Mouse (Mus musculus) limb, embryonic 12.5 days (tissue): ENCODE results near the gene Zfyve28. TPM values are rescaled to one million over a fixed set of nuclear protein-coding genes. Genes with fewer than 3 reads are reported as not detected.

Source experiments
- ATAC-seq: fragments of 200-750 bp; cut with Nextera tagmentation; 2 replicates; pipeline ENCODE4 v1.8.0; 2017; ENCODE audit warnings: low read depth, moderate TSS enrichment; ENCODE audit not compliant: insufficient number of reproducible peaks, insufficient read depth, low FRiP score, low TSS enrichment
- H3K27ac ChIP-seq: fragments of 300-500 bp; sonication (generic); 2 replicates; pipeline ENCODE4 v1.5.1; 2016; ENCODE audit warnings: mild to moderate bottlenecking, moderate library complexity
- H3K27me3 ChIP-seq: fragments of 300-500 bp; sonication (generic); 2 replicates; pipeline ENCODE4 v1.6.1; 2016; ENCODE audit warnings: mild to moderate bottlenecking, moderate library complexity
- H3K36me3 ChIP-seq: fragments of 300-500 bp; sonication (generic); 2 replicates; pipeline ENCODE4 v1.6.1; 2016; ENCODE audit warnings: mild to moderate bottlenecking, moderate library complexity
- H3K4me1 ChIP-seq: fragments of 300-500 bp; sonication (generic); replicated peaks from 2 replicates; pipeline ENCODE4 v1.6.1; 2016
- H3K4me2 ChIP-seq: fragments of 300-500 bp; sonication (generic); 2 replicates; pipeline ENCODE4 v1.6.1; 2016; ENCODE audit warnings: mild to moderate bottlenecking, moderate library complexity
- H3K4me3 ChIP-seq: fragments of 300-500 bp; sonication (generic); replicated peaks from 2 replicates; pipeline ENCODE4 v1.5.1; 2016; ENCODE audit warnings: mild to moderate bottlenecking
- H3K9ac ChIP-seq: fragments of 300-500 bp; sonication (generic); replicated peaks from 2 replicates; pipeline ENCODE4 v1.6.1; 2016; ENCODE audit warnings: mild to moderate bottlenecking, moderate library complexity
- H3K9me3 ChIP-seq: fragments of 300-500 bp; sonication (generic); 2 replicates; pipeline ENCODE4 v1.6.1; 2016; ENCODE audit warnings: mild to moderate bottlenecking, moderate library complexity
- WGBS: fragments of 180-500 bp; shearing (Covaris S2); methylation state at CpG from one replicate; pipeline ENCODE4 v1.1.7; 2016; 5-methylcytosine and 5-hydroxymethylcytosine counted together
- polyA plus RNA-seq: library from polyadenylated mRNA; unstranded; fragments of >200 nt; fragmentation: Nextera tagmentation; extraction: Ambion mirVana; gene quantifications from 2 replicates; pipeline ENCODE4 v1.2.1, GENCODE M21; 2016

Gene Zfyve28
- polyA plus RNA-seq, 1 experiment from 2014 or later: 2.0 TPM

DNA sequence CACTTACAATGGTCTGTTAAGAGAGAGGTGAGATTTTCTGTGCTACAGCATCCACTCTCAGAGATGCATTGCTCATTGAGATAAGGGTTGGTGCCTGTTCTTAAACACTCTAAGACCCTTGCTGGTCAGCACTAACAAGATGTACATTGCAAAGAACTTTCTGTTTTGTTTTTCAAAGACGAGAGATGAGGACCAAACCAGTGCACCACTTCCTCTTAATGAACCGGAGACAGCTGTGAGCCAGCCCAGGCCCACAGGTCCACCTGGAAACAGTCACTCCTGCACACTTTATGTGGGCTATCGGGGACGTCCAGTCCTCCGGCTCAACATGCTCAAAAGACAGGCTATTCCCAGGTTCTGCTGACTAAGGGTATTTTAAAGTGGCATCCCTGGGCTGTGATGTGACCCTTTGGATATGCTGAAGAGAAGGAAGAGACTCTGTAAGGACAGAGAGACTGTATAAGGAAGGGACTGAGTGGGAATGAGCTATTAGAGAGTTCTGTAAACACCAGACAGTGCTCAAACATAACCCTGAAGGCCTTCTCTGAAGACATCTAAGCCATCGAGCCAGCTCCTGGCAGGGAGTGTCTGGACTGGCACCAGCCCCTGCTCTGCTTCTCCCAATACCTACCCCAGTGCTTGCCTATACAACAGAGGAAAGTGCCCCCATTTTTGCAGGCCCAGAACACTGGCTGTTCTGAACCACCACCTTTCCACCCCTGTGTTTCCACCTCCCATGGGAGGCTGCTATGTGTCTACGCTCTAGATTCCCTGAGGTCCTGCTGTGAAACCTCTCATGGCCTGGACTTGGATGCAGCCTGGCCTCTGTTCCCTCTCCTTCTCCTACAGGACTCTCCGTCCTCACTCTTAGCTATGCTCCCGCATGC is 57.4 kb downstream of the Zfyve28 start:
- 0 out of 2 replicates have a peak, but pooled peaks cover 7% of the 10 kb centered on the region for H3K4me1 ChIP-seq
- H3K4me2 ChIP-seq: no peak overlapping the region
- no peaks in the 10 kb centered on the region for H3K9me3 ChIP-seq
- no peak overlapping the region for H3K9ac ChIP-seq
- H3K4me3 ChIP-seq: no peak overlapping the region
- no peaks in the 10 kb centered on the region for H3K27me3 ChIP-seq
- no peak for ATAC-seq
- no peak overlapping the region for H3K27ac ChIP-seq
- H3K36me3 ChIP-seq: no peaks in the 10 kb centered on the region
- WGBS: 71% methylated on average over 9 of the region's 9 CpGs

DNA sequence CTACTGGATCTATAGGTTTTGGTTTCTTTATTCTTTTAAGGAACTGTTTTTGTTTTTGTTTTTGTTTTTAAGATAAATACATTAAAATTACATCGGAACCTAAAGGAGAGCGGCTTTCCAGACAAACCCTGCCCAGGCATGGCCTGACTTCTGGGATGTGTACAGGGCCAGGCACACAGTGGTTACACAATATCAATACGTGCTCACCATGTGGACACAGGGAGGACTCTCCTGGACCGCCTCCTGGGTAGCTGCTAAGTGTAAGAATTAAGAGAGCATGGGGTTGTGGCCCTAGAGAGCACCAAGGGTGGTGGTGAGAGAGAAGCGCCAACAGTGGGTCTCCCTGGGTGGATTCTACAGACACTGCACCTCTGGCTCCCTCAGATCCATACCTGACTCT is 58.7 kb downstream of the Zfyve28 start:
- 87% methylated on average over 5 of the region's 5 CpGs for WGBS
- no peak overlapping the region for H3K27ac ChIP-seq
- no peaks in the 10 kb centered on the region for H3K9me3 ChIP-seq
- no peak overlapping the region for H3K4me2 ChIP-seq
- no peaks in the 10 kb centered on the region for H3K27me3 ChIP-seq
- ATAC-seq: no peak
- H3K4me1 ChIP-seq: 0 out of 2 replicates have a peak, but pooled peaks cover 7% of the 10 kb centered on the region
- no peak overlapping the region for H3K4me3 ChIP-seq
- H3K36me3 ChIP-seq: no peaks in the 10 kb centered on the region
- no peak overlapping the region for H3K9ac ChIP-seq

DNA sequence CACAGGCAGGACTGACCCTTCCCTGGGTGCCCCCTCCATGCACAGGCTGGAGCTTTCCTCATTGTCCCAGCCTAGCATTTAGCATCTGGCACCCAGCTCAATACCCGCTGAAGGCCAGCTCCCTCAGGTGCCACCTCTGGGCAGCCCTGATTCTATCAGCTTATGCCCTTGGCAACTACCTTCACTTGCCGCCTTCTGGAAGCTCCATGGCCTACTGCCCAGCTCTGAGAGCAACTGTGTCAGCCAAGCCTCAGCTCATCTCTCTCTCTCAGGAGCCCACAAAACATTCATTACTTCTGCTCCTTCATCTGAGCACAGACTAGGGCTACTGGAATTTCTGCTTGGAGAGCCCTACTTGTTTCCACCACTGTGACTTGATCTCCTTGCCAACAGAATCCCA is 62.7 kb downstream of the Zfyve28 start:
- no peak overlapping the region for H3K9ac ChIP-seq
- no peaks in the 10 kb centered on the region for H3K36me3 ChIP-seq
- no peaks in the 10 kb centered on the region for H3K4me1 ChIP-seq
- no peak for ATAC-seq
- H3K27me3 ChIP-seq: no peaks in the 10 kb centered on the region
- no peak overlapping the region for H3K4me3 ChIP-seq
- WGBS: 92% methylated on average over 2 of the region's 2 CpGs
- no peaks in the 10 kb centered on the region for H3K9me3 ChIP-seq
- no peak overlapping the region for H3K27ac ChIP-seq
- no peak overlapping the region for H3K4me2 ChIP-seq

- Histone ChIP-seq H3K27ac (no peak overlapping the region), H3K27me3 (no peaks in the 10 kb centered on the region), H3K9me3 (no peaks in the 10 kb centered on the region), H3K36me3 (no peaks in the 10 kb centered on the region), H3K9ac (no peak overlapping the region), H3K4me1 (no peaks in the 10 kb centered on the region), H3K4me3 (no peak overlapping the region), H3K4me2 (no peak overlapping the region)
- 76% methylated on average over 5 of the region's 5 CpGs for WGBS
- ATAC-seq: no peak
Measured at GRCm38 (mm10) chr5:34224515-34224914, 63.7 kb downstream of the Zfyve28 start.

GRCm38 (mm10) chr5:34220001-34220400 is 68.2 kb downstream of the Zfyve28 start:
- no peaks in the 10 kb centered on the region for H3K4me1 ChIP-seq
- no peak overlapping the region for H3K27ac ChIP-seq
- H3K9ac ChIP-seq: no peak overlapping the region
- no peaks in the 10 kb centered on the region for H3K27me3 ChIP-seq
- no peak overlapping the region for H3K4me2 ChIP-seq
- 81% methylated on average over 4 of the region's 4 CpGs for WGBS
- H3K36me3 ChIP-seq: no peaks in the 10 kb centered on the region
- H3K9me3 ChIP-seq: no peaks in the 10 kb centered on the region
- no peak overlapping the region for H3K4me3 ChIP-seq
- no peak for ATAC-seq

- Histone ChIP-seq H3K36me3 (no peaks in the 10 kb centered on the region), H3K4me3 (no peak overlapping the region), H3K27me3 (no peaks in the 10 kb centered on the region), H3K9ac (no peak overlapping the region), H3K4me2 (no peak overlapping the region), H3K9me3 (no peaks in the 10 kb centered on the region), H3K4me1 (no peaks in the 10 kb centered on the region), H3K27ac (no peak overlapping the region)
- ATAC-seq: no peak
- 80% methylated on average over 5 of the region's 5 CpGs for WGBS
Measured at GRCm38 (mm10) chr5:34218672-34219071, 69.6 kb downstream of the Zfyve28 start.

GRCm38 (mm10) chr5:34217756-34218155 is 70.5 kb downstream of the Zfyve28 start:
- H3K9me3 ChIP-seq: no peaks in the 10 kb centered on the region
- H3K9ac ChIP-seq: no peak overlapping the region
- no peak for ATAC-seq
- H3K27ac ChIP-seq: no peak overlapping the region
- no peak overlapping the region for H3K4me2 ChIP-seq
- H3K36me3 ChIP-seq: no peaks in the 10 kb centered on the region
- WGBS: 48% methylated on average over 9 of the region's 9 CpGs
- no peaks in the 10 kb centered on the region for H3K4me1 ChIP-seq
- H3K4me3 ChIP-seq: no peak overlapping the region
- H3K27me3 ChIP-seq: no peaks in the 10 kb centered on the region

- Histone ChIP-seq H3K27me3 (no peaks in the 10 kb centered on the region), H3K4me1 (no peaks in the 10 kb centered on the region), H3K4me2 (no peak overlapping the region), H3K9ac (no peak overlapping the region), H3K9me3 (no peaks in the 10 kb centered on the region), H3K36me3 (no peaks in the 10 kb centered on the region), H3K4me3 (no peak overlapping the region), H3K27ac (no peak overlapping the region)
- no peak for ATAC-seq
- 79% methylated on average over 7 of the region's 7 CpGs for WGBS
Measured at GRCm38 (mm10) chr5:34216025-34216424, 72.2 kb downstream of the Zfyve28 start.

DNA sequence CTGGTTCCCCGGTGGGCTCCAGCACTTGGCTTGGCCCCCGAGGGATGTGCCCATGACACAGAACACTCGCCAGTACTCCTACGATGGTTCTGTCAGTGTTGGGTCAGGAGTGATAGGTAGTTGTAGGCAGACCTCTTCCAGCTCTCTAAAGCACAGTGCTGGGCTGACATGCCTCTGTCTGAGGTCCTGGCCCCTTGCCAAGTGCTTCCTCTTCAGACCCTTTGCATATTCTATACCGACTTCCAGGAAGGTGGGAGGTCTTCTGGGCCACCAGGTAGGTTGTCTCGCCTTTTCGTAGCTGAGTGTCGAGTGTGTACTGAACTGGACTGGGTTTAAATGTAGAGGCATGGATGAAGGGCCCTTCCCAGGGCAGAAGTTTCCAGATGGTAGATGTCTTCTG is 74.6 kb downstream of the Zfyve28 start:
- H3K36me3 ChIP-seq: no peaks in the 10 kb centered on the region
- no peaks in the 10 kb centered on the region for H3K27me3 ChIP-seq
- H3K9me3 ChIP-seq: no peaks in the 10 kb centered on the region
- no peak for ATAC-seq
- no peak overlapping the region for H3K4me3 ChIP-seq
- H3K4me2 ChIP-seq: no peak overlapping the region
- H3K27ac ChIP-seq: no peak overlapping the region
- no peak overlapping the region for H3K9ac ChIP-seq
- 82% methylated on average over 8 of the region's 8 CpGs for WGBS
- no peaks in the 10 kb centered on the region for H3K4me1 ChIP-seq

DNA sequence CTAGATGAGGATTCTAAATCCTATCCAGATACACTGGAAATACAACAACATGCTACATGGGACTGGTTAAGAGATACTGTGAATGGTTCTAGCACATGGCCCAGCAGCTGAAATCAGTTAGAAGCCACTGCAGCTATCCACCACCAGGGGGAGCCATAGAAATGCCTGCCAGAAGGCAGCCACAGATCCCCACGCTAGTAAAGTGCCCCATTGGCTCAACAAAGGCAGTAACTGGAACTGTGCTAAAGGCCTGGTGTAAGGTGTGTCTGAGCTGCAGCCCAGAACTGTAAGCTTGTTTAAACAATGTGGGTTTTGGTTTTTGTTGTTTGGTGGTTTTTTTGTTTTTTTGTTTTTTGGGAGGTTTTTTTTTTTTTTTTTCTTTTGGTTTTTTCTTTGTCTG is 78.0 kb downstream of the Zfyve28 start:
- Histone ChIP-seq H3K27ac (no peak overlapping the region), H3K36me3 (no peaks in the 10 kb centered on the region), H3K27me3 (no peaks in the 10 kb centered on the region), H3K4me1 (no peaks in the 10 kb centered on the region), H3K4me2 (no peak overlapping the region), H3K9ac (no peak overlapping the region), H3K9me3 (no peaks in the 10 kb centered on the region), H3K4me3 (no peak overlapping the region)
- peak; percentile 82 for ATAC-seq
- WGBS: 0% methylated on average over 1 of the region's 1 CpGs

DNA sequence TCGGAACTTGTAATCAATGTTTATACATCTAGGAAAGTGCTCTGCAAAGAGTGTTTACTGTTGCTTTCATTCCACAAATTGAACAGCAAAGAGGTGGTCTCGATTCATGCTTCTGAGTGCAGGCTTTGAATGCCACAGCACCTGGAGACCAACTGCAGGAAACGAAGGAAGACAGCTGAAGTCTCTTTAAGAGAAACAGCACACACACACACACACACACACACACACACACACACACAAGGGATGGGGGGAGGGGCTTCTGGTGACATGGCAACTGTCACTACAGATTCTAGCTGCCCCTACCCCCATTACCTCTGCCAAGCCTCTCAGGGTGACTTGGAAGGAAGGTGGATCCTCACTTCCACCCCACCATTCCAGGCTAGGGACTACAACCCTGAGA is 80.7 kb downstream of the Zfyve28 start:
- H3K36me3 ChIP-seq: no peaks in the 10 kb centered on the region
- no peaks in the 10 kb centered on the region for H3K4me1 ChIP-seq
- no peak overlapping the region for H3K4me2 ChIP-seq
- H3K9me3 ChIP-seq: no peaks in the 10 kb centered on the region
- H3K4me3 ChIP-seq: no peak overlapping the region
- ATAC-seq: no peak
- no peaks in the 10 kb centered on the region for H3K27me3 ChIP-seq
- no peak overlapping the region for H3K9ac ChIP-seq
- H3K27ac ChIP-seq: no peak overlapping the region
- WGBS: 39% methylated on average over 3 of the region's 3 CpGs

DNA sequence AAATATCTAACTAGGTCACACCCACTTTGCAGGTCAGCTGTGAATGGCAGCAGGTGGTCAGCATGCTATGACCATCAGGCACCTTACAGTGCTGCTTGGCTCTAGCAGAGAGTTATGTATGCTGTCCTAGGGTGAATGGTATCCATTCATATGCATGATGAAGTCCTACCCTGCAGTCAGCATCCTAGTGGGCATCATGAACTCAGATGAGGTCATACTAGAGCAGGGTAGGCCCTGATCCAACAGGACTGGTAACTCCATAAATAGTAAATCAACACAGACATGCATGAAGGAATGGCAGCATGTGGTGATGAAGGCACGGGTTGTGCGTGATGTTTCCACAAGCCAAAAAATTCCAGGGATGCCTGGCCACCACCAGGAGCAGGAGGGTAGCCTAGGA is 82.5 kb downstream of the Zfyve28 start:
- Histone ChIP-seq H3K27me3 (no peaks in the 10 kb centered on the region), H3K4me3 (no peak overlapping the region), H3K4me1 (no peaks in the 10 kb centered on the region), H3K4me2 (no peak overlapping the region), H3K9ac (no peak overlapping the region), H3K36me3 (no peaks in the 10 kb centered on the region), H3K9me3 (no peaks in the 10 kb centered on the region), H3K27ac (no peak overlapping the region)
- 80% methylated on average over 2 of the region's 2 CpGs for WGBS
- no peak for ATAC-seq
